Mouse (Mus musculus) midbrain, embryonic 16.5 days (tissue): ENCODE results near the gene Rinl. TPM values are rescaled to one million over a fixed set of nuclear protein-coding genes. Genes with fewer than 3 reads are reported as not detected.

Experiments used
- ATAC-seq: fragments of 200-750 bp; cut with Nextera tagmentation; 2 replicates; pipeline ENCODE4 v1.8.0; 2017; ENCODE audit warnings: moderate TSS enrichment
- H3K27ac ChIP-seq: fragments of 300-500 bp; sonication (generic); 2 replicates; pipeline ENCODE4 v1.5.1; 2014; ENCODE audit warnings: mild to moderate bottlenecking, low read length, mixed read lengths
- H3K27me3 ChIP-seq: fragments of 300-500 bp; sonication (generic); 2 replicates; pipeline ENCODE4 v1.6.1; 2014; ENCODE audit warnings: low read depth, low read length, mixed read lengths; ENCODE audit not compliant: control insufficient read depth, insufficient read depth
- H3K36me3 ChIP-seq: fragments of 300-500 bp; sonication (generic); 2 replicates; pipeline ENCODE4 v1.6.1; 2014; ENCODE audit warnings: mild to moderate bottlenecking, low read length, moderate library complexity, mixed read lengths; ENCODE audit not compliant: control insufficient read depth, insufficient read depth
- H3K4me1 ChIP-seq: fragments of 300-500 bp; sonication (generic); 2 replicates; pipeline ENCODE4 v1.6.1; 2014; ENCODE audit warnings: mild to moderate bottlenecking, low read length, mixed read lengths; ENCODE audit not compliant: control insufficient read depth, insufficient read depth
- H3K4me2 ChIP-seq: fragments of 300-500 bp; sonication (generic); 2 replicates; pipeline ENCODE4 v1.6.1; 2014; ENCODE audit warnings: mild to moderate bottlenecking, low read length, mixed read lengths
- H3K4me3 ChIP-seq: fragments of 300-500 bp; sonication (generic); 2 replicates; pipeline ENCODE4 v1.5.1; 2014; ENCODE audit warnings: low read depth, mild to moderate bottlenecking, low read length, moderate library complexity, mixed read lengths
- H3K9ac ChIP-seq: fragments of 300-500 bp; sonication (generic); 2 replicates; pipeline ENCODE4 v1.6.1; 2014; ENCODE audit warnings: low read depth, low read length, mixed read lengths
- H3K9me3 ChIP-seq: fragments of 300-500 bp; sonication (generic); replicated peaks from 2 replicates; pipeline ENCODE4 v1.6.1; 2014; ENCODE audit warnings: mild to moderate bottlenecking, low read length, mixed read lengths; ENCODE audit not compliant: control insufficient read depth, poor library complexity, severe bottlenecking
- WGBS: fragments of 180-500 bp; shearing (Covaris S2); extraction: QIAGEN DNeasy Blood & Tissue Kit; methylation state at CpG from one replicate; pipeline ENCODE4 v1.1.7; 2014; 5-methylcytosine and 5-hydroxymethylcytosine counted together
- polyA plus RNA-seq: library from polyadenylated mRNA; unstranded; fragments of >200 nt; fragmentation: Nextera tagmentation; extraction: Ambion mirVana; gene quantifications from 2 replicates; pipeline ENCODE4 v1.2.1, GENCODE M21; 2015

Rinl gene
- polyA plus RNA-seq, 1 experiment from 2014 or later, result 2.2 TPM

DNA sequence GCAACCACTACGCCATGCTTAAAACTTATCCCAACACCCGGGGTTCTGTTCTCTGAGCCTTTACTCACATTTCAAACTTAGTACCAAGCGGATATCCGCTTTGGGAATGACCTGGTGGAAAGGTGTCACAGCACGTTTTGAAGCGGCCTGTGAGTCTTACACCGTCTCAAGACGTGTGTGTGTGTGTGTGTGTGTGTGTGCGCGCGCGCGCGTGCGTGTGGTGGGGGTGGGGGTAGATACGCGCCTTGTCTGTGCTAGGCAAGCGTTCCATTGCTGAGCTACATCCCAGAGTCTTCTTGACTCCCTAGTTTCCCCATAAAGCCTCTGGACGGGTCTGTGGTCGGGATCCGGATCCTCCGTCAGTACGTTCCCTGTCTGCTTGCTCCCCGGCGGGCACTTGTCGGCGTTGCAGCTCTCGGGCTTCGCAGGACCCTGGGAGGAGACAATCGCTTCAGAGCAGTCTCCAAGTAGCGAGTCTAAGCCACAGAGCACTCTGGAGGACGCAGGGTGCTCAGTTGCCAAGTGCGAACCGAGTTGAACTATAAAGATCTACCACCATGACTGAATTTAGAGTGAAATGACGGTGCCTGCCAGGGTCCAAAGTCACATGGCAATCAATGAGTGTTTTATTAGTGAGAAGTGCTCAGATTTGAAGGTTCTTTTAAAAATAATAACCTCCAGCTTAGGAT is 20.8 kb downstream of the Rinl start:
- WGBS, result under 1% methylated on average over 35 of the region's 35 CpGs
- Histone ChIP-seq H3K27ac (peak overlapping the region; percentile 98), H3K4me2 (peak overlapping the region; percentile 96), H3K36me3 (peaks cover 14% of the 10 kb centered on the region), H3K27me3 (no peaks in the 10 kb centered on the region), H3K9ac (peak overlapping the region; percentile 85), H3K4me3 (peak overlapping the region; percentile 71), H3K4me1 (peaks cover 29% of the 10 kb centered on the region), H3K9me3 (no peaks in the 10 kb centered on the region)
- ATAC-seq, result peak; percentile 39

DNA sequence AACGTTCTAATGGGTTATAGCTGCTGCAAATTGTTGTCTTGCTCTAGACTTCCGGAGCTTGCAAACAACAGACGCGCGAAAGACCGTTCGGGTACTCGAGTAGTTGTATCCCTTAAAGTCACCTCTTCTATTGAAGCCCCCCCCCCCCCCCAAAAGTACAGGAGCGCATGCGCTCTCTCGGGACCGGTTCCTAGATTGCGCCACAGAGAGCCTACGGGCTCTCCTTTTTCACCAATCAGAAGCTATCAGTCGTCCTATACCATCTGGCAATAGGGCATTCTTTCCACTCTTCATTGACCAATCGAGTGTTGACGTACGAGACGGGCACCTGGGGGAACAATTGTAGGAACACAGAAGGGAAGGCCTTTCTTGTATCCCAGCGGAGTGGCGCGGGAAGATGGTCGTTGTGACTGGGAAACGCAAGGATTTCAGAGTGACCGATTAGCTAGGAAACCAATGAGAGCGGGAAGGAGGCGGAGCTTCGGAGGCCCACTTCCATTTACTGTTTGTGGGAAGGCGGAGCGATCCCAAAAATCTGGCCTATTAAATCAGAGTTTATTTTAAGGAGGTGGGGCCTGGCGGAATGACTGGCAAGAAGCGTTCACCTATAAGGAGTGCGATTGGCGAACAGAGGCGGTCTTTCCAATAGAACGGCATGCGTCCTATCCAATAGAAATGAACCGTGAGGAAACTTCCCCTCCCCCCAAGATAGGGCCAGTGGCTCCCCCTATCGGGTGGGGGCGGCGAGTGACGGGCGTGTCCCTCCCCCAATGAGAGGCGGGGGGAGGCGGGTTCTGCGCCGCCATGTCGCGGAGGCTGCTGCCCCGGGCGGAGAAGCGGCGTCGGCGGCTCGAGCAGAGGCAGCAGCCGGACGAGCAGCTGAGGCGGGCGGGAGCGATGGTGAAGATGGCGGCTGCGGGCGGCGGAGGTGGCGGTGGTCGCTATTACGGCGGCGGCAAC is 21.6 kb downstream of the Rinl start:
- ATAC-seq, result peak; percentile 93
- Histone ChIP-seq H3K27ac (peak overlapping the region; percentile 99), H3K27me3 (no peaks in the 10 kb centered on the region), H3K4me2 (peak overlapping the region; percentile 96), H3K4me3 (peak overlapping the region; percentile 87), H3K36me3 (peaks cover 21% of the 10 kb centered on the region), H3K9me3 (no peaks in the 10 kb centered on the region), H3K9ac (peak overlapping the region; percentile 92), H3K4me1 (peaks cover 29% of the 10 kb centered on the region)
- WGBS, result under 1% methylated on average over 58 of the region's 70 CpGs

- peak; percentile 27 for ATAC-seq
- Histone ChIP-seq H3K9me3 (no peaks in the 10 kb centered on the region), H3K4me3 (peak overlapping the region; percentile 87), H3K4me1 (peaks cover 29% of the 10 kb centered on the region), H3K36me3 (peaks cover 29% of the 10 kb centered on the region), H3K27me3 (no peaks in the 10 kb centered on the region), H3K4me2 (peak overlapping the region; percentile 84), H3K9ac (peak overlapping the region; percentile 92), H3K27ac (peak overlapping the region; percentile 99)
- WGBS, result under 1% methylated on average over 32 of the region's 40 CpGs
These were observed 22.5 kb downstream of the Rinl start for GRCm38 (mm10) chr7:28811228-28811627.

GRCm38 (mm10) chr7:28811640-28812275 is 23.0 kb downstream of the Rinl start:
- peaks cover 29% of the 10 kb centered on the region for H3K4me1 ChIP-seq
- peak overlapping the region; percentile 99; the same call in 1 of the 2 replicates for H3K27ac ChIP-seq
- H3K4me3 ChIP-seq, result peak overlapping the region; percentile 87
- H3K36me3 ChIP-seq, result peaks cover 35% of the 10 kb centered on the region
- H3K9ac ChIP-seq, result peak overlapping the region; percentile 92
- no peak for ATAC-seq
- H3K4me2 ChIP-seq, result peak overlapping the region; percentile 84
- no peaks in the 10 kb centered on the region for H3K9me3 ChIP-seq
- H3K27me3 ChIP-seq, result no peaks in the 10 kb centered on the region
- 11% methylated on average over 7 of the region's 7 CpGs for WGBS

DNA sequence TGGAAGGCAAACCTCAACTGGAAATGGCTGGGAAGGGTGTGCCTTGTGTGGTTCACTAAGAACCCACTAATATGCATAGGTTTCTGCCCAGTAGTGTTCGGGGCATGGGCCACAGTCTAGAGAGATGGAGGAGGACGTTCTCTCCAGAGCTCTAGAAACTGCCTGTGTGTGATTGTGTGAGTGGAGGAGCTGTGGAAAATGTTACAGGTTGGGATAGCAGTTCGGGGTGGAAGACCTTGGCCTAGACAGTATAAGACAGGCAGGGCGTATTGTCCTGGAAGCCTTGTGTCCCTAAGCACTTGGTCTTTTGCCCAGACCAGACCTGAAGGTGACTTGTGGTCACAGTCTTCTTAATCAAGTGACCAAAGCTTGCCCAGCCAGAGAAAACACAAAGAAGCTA is 23.7 kb downstream of the Rinl start:
- Histone ChIP-seq H3K4me3 (peak overlapping the region; percentile 87), H3K27ac (no peak overlapping the region), H3K4me1 (peaks cover 29% of the 10 kb centered on the region), H3K36me3 (peaks cover 42% of the 10 kb centered on the region), H3K9ac (peak overlapping the region; percentile 92; the same call in 1 of the 2 replicates), H3K4me2 (peak overlapping the region; percentile 84), H3K9me3 (no peaks in the 10 kb centered on the region), H3K27me3 (no peaks in the 10 kb centered on the region)
- WGBS, result 61% methylated on average over 4 of the region's 4 CpGs
- ATAC-seq, result no peak

- Histone ChIP-seq H3K9me3 (no peaks in the 10 kb centered on the region), H3K4me2 (peak overlapping the region; percentile 84), H3K27ac (no peak overlapping the region), H3K27me3 (no peaks in the 10 kb centered on the region), H3K9ac (no peak overlapping the region), H3K4me1 (peaks cover 25% of the 10 kb centered on the region), H3K4me3 (no peak overlapping the region), H3K36me3 (peaks cover 42% of the 10 kb centered on the region)
- no peak for ATAC-seq
- 76% methylated on average over 5 of the region's 5 CpGs for WGBS
These were observed 24.2 kb downstream of the Rinl start for GRCm38 (mm10) chr7:28812949-28813348.

DNA sequence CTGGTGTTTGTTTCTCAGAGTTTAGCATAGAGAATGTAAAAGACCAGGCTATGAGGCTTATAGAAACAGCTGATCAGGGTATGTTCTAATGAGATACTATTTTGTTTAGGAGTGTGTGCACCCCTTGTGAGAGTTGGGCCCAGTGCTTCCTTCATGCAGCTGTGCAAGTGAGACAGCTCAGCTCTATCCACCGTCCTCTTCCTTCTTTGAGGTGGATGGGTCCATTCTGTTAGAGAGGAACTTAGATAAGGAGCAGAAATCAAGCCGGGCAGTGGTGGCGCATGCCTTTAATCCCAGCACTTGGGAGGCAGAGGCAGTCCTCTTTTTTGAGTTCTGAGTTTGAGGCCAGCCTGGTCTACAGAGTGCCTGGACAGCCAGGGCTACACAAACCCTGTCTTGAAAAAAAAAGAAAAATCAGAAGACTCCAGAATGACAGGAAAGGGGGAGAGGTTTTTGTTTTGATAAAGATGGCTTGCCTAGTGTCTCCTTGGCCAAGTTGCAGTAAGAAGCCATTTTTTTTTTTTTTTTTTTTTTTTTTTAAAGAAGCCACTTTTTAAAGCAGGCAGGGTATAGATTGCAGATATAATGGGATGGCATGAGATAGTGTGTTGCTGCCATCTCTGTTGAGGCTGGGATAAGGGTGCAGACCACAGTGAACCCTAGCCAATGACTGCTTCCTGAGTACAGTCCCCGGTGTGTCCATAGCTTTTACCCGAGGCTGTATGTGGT is 25.7 kb downstream of the Rinl start:
- peaks cover 20% of the 10 kb centered on the region for H3K4me1 ChIP-seq
- 89% methylated on average over 5 of the region's 5 CpGs for WGBS
- H3K4me2 ChIP-seq, result no peak overlapping the region
- H3K9ac ChIP-seq, result no peak overlapping the region
- ATAC-seq, result no peak
- no peaks in the 10 kb centered on the region for H3K9me3 ChIP-seq
- H3K4me3 ChIP-seq, result no peak overlapping the region
- H3K27me3 ChIP-seq, result no peaks in the 10 kb centered on the region
- peaks cover 55% of the 10 kb centered on the region for H3K36me3 ChIP-seq
- no peak overlapping the region for H3K27ac ChIP-seq

GRCm38 (mm10) chr7:28815230-28815629 is 26.5 kb downstream of the Rinl start:
- WGBS, result 88% methylated on average over 9 of the region's 9 CpGs
- H3K9ac ChIP-seq, result no peak overlapping the region
- no peaks in the 10 kb centered on the region for H3K27me3 ChIP-seq
- H3K4me1 ChIP-seq, result peaks cover 19% of the 10 kb centered on the region
- no peak overlapping the region for H3K4me2 ChIP-seq
- ATAC-seq, result no peak
- peaks cover 60% of the 10 kb centered on the region for H3K36me3 ChIP-seq
- H3K9me3 ChIP-seq, result no peaks in the 10 kb centered on the region
- no peak overlapping the region for H3K27ac ChIP-seq
- no peak overlapping the region for H3K4me3 ChIP-seq
